Mouse (Mus musculus): ENCODE data around the gene Igsf10.

GRCm38 (mm10) chr3:59305518-59305917, 38.7 kb downstream of the Igsf10 start:
- TF ChIP-seq GATA1 (IDR thresholded peaks at IDR 0.05; ENCODE audit: low read length) (no peak), TAL1 (IDR thresholded peaks at IDR 0.05; ENCODE audit: low read length) (no peak)
